ENCODE assay signal across 8 mouse cellular contexts in the genomic region with DNA sequence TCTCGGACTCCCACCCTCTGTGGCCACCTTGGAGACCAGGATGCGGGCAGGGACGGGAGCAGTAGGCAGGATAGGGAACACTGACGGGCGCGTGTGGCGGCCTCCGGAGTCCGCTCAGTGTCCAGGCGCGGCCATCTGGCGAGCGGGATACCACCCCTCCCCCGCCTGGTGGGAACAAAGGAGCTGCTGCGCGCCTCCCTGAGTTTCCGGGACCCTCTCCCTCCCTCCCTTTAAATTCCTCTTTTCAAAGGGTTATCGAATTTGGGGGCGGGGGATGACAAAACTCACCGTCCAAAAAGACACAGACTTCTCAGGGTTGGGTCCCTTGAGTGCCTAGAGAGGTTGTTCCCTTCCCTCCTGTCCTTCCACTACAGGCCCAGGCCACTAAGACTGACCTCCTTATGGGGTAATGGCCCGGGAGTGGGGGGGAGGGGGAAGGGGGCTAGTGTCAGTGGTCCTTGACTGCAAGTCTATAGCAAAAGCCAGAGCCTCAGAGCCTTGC. TPM values are rescaled to one million over a fixed set of nuclear protein-coding genes. Genes with fewer than 3 reads are reported as not detected.
DNase-seq lines count a peak whose midpoint lies in the region; ATAC-seq and TF ChIP-seq lines count a peak whose summit lies in the region.

No protein-coding gene starts in this region.

- H3K36me3 ChIP-seq in megakaryocyte, embryonic 14.5 days (replicated peaks; ENCODE audit: low read length): peaks cover 43% of the 10 kb centered on the region
- peaks cover 15% of the 10 kb centered on the region for H3K36me3 ChIP-seq in limb, embryonic 11.5 days (ENCODE audit: control insufficient read depth, insufficient read depth, low read length)
- H3K36me3 ChIP-seq in small intestine, adult 2 months (ENCODE audit: control insufficient read depth, insufficient read depth, low read length): peaks cover 8% of the 10 kb centered on the region

- H3K27ac ChIP-seq in embryonic fibroblast, embryonic 13.5 days (ENCODE audit: insufficient read depth, low read length): peak overlapping the region; percentile 60
- peak overlapping the region; percentile 97 for H3K27ac ChIP-seq in limb, embryonic 11.5 days (replicated peaks; ENCODE audit: low read depth, low read length)
- peak overlapping the region; percentile 68 for H3K27ac ChIP-seq in small intestine, adult 2 months (ENCODE audit: insufficient read depth, low read depth, low read length)

- peak overlapping the region; percentile 80 for H3K9ac ChIP-seq in limb, embryonic 11.5 days (ENCODE audit: low read length)

- no peak for ATAC-seq in megakaryocyte, adult 5-6 weeks (ENCODE audit: poor library complexity, severe bottlenecking)
- ATAC-seq in limb, embryonic 11.5 days (ENCODE audit: insufficient number of reproducible peaks, low FRiP score, low TSS enrichment, low read depth): peak; percentile 79; the same call in 1 of the 2 replicates

- no peak; the same call in 1 of the 2 replicates for TF ChIP-seq POLR2A in embryonic fibroblast, embryonic 13.5 days (IDR thresholded peaks at IDR 0.05; ENCODE audit: low read depth, low read length)
- no peak for TF ChIP-seq POLR2A in small intestine, adult 2 months (IDR thresholded peaks at IDR 0.05; ENCODE audit: low read depth, low read length)

- peaks cover 93% of the 10 kb centered on the region for H3K4me1 ChIP-seq in megakaryocyte, embryonic 14.5 days
- H3K4me1 ChIP-seq in embryonic fibroblast, embryonic 13.5 days (ENCODE audit: control insufficient read depth, insufficient read depth, low read length): peaks cover 4% of the 10 kb centered on the region; the same call in 1 of the 2 replicates
- peaks cover 27% of the 10 kb centered on the region for H3K4me1 ChIP-seq in limb, embryonic 11.5 days (ENCODE audit: control insufficient read depth, insufficient read depth, low read length)
- peaks cover 14% of the 10 kb centered on the region for H3K4me1 ChIP-seq in small intestine, adult 2 months (ENCODE audit: control insufficient read depth, insufficient read depth, insufficient read length, low read length)

- under 1% methylated on average over 20 of the region's 21 CpGs for WGBS in limb, embryonic 11.5 days
- 2% methylated on average over 21 of the region's 21 CpGs for WGBS in small intestine, adult 2 months

- H3K9me3 ChIP-seq in megakaryocyte, embryonic 14.5 days: no peaks in the 10 kb centered on the region
- H3K9me3 ChIP-seq in limb, embryonic 11.5 days (ENCODE audit: control insufficient read depth, low read length): no peaks in the 10 kb centered on the region

- TF ChIP-seq CTCF in embryonic fibroblast, embryonic 13.5 days (IDR thresholded peaks at IDR 0.05; ENCODE audit: borderline replicate concordance, insufficient read depth, low read length): no peak
- TF ChIP-seq CTCF in small intestine, adult 2 months (IDR thresholded peaks at IDR 0.05; ENCODE audit: extremely low read depth, insufficient read length, insufficient replicate concordance, low read depth, low read length): no peak

- H3K27me3 ChIP-seq in megakaryocyte, embryonic 14.5 days (replicated peaks): peaks cover 3% of the 10 kb centered on the region
- no peaks in the 10 kb centered on the region for H3K27me3 ChIP-seq in limb, embryonic 11.5 days (ENCODE audit: control insufficient read depth, insufficient read depth, low read length)
- H3K27me3 ChIP-seq in small intestine, adult 2 months (ENCODE audit: control insufficient read depth, insufficient read depth, low read length): no peaks in the 10 kb centered on the region

- peak overlapping the region; percentile 97 for H3K4me2 ChIP-seq in limb, embryonic 11.5 days (ENCODE audit: low read depth, severe bottlenecking)

- peak overlapping the region; percentile 99 for H3K4me3 ChIP-seq in megakaryocyte, embryonic 14.5 days (replicated peaks)
- H3K4me3 ChIP-seq in embryonic fibroblast, embryonic 13.5 days (ENCODE audit: insufficient read depth, low read length): peak overlapping the region; percentile 57
- peak overlapping the region; percentile 97 for H3K4me3 ChIP-seq in limb, embryonic 11.5 days (ENCODE audit: low read depth, low read length)
- peak overlapping the region; percentile 84 for H3K4me3 ChIP-seq in small intestine, adult 2 months (ENCODE audit: low read depth, low read length)

- DNase-seq in limb, embryonic 11.5 days (ENCODE audit: low spot score): no peak
- no peak for DNase-seq in adrenal gland, adult 8-10 months
- no peak for DNase-seq in kidney, adult 9 months
- DNase-seq in ovary, postnatal 14 days (ENCODE audit: low spot score): no peak

RNA-seq across cellular contexts. Expression of a gene that starts 0.5 kb away (rescaled TPM):
- polyA plus RNA-seq in megakaryocyte, embryonic 14.5 days (2012; ENCODE audit: insufficient read depth, low replicate concordance): 328 and 589 TPM in 2 replicates
- 14.0 and 19.2 TPM in 2 replicates for total RNA-seq in megakaryocyte, adult 5-6 weeks (2015)
- 10.5 and 13.3 TPM in 2 replicates for total RNA-seq in megakaryocyte, adult 5-6 weeks (2017)
- 61.2 and 72.6 TPM in 2 replicates for polyA plus RNA-seq in embryonic fibroblast, embryonic 13.5 days (2011; ENCODE audit: insufficient read length, low read depth, missing spikeins)
- 87.3 and 91.8 TPM in 2 replicates for polyA plus RNA-seq in limb, embryonic 11.5 days (2014; fragmentation: Nextera tagmentation; extraction: Ambion mirVana)
- 151 and 154 TPM in 2 replicates for polyA plus RNA-seq in small intestine, adult 2 months (2012; rRNA removed)
- 1,000 to 10,000 TPM in 1 of 4 experiments, 100 to 1,000 TPM in 3; 300 to 1,377 (median 701) TPM for total RNA-seq in adrenal gland, adult 8-10 months (2022)

RNA-seq across cellular contexts. Expression of a gene that starts 28.6 kb away (rescaled TPM):
- polyA plus RNA-seq in megakaryocyte, embryonic 14.5 days (2012; ENCODE audit: insufficient read depth, low replicate concordance): 29.4 and 74.3 TPM in 2 replicates
- total RNA-seq in megakaryocyte, adult 5-6 weeks (2015): 46.1 and 51.8 TPM in 2 replicates
- 24.0 and 31.1 TPM in 2 replicates for total RNA-seq in megakaryocyte, adult 5-6 weeks (2017)
- 23.7 and 24.0 TPM in 2 replicates for polyA plus RNA-seq in embryonic fibroblast, embryonic 13.5 days (2011; ENCODE audit: insufficient read length, low read depth, missing spikeins)
- 87.4 and 95.9 TPM in 2 replicates for polyA plus RNA-seq in limb, embryonic 11.5 days (2014; fragmentation: Nextera tagmentation; extraction: Ambion mirVana)
- polyA plus RNA-seq in small intestine, adult 2 months (2012; rRNA removed): 24.1 and 29.0 TPM in 2 replicates
- 10 to 100 TPM; 62.8 to 71.6 (median 70.5) TPM for total RNA-seq in adrenal gland, adult 8-10 months (2022)

RNA-seq across cellular contexts. Expression of a gene that starts 40.8 kb away (rescaled TPM):
- polyA plus RNA-seq in megakaryocyte, embryonic 14.5 days (2012; ENCODE audit: insufficient read depth, low replicate concordance): 13.8 and 27.0 TPM in 2 replicates
- total RNA-seq in megakaryocyte, adult 5-6 weeks (2015): 51.4 and 70.1 TPM in 2 replicates
- 52.1 and 56.3 TPM in 2 replicates for total RNA-seq in megakaryocyte, adult 5-6 weeks (2017)
- 103 and 112 TPM in 2 replicates for polyA plus RNA-seq in embryonic fibroblast, embryonic 13.5 days (2011; ENCODE audit: insufficient read length, low read depth, missing spikeins)
- 266 and 275 TPM in 2 replicates for polyA plus RNA-seq in limb, embryonic 11.5 days (2014; fragmentation: Nextera tagmentation; extraction: Ambion mirVana)
- 57.5 and 86.4 TPM in 2 replicates for polyA plus RNA-seq in small intestine, adult 2 months (2012; rRNA removed)
- total RNA-seq in adrenal gland, adult 8-10 months (2022): 100 to 1,000 TPM; 138 to 150 (median 147) TPM

RNA-seq across cellular contexts. Expression of a gene that starts 40.8 kb away (rescaled TPM):
- polyA plus RNA-seq in megakaryocyte, embryonic 14.5 days (2012; ENCODE audit: insufficient read depth, low replicate concordance): 26.0 and 43.8 TPM in 2 replicates
- total RNA-seq in megakaryocyte, adult 5-6 weeks (2015): 10.4 and 14.5 TPM in 2 replicates
- total RNA-seq in megakaryocyte, adult 5-6 weeks (2017): 3.3 and 5.7 TPM in 2 replicates
- polyA plus RNA-seq in embryonic fibroblast, embryonic 13.5 days (2011; ENCODE audit: insufficient read length, low read depth, missing spikeins): 12.8 and 13.0 TPM in 2 replicates
- polyA plus RNA-seq in limb, embryonic 11.5 days (2014; fragmentation: Nextera tagmentation; extraction: Ambion mirVana): 23.7 and 29.5 TPM in 2 replicates
- polyA plus RNA-seq in small intestine, adult 2 months (2012; rRNA removed): 41.0 and 90.5 TPM in 2 replicates
- 10 to 100 TPM; 17.3 to 21.4 (median 20.5) TPM for total RNA-seq in adrenal gland, adult 8-10 months (2022)
